Mouse (Mus musculus) central nervous system, embryonic 11.5 days (tissue): ENCODE results near the gene Pkd1l2. TPM values are rescaled to one million over a fixed set of nuclear protein-coding genes. Genes with fewer than 3 reads are reported as not detected.

ENCODE experiments used
- polyA plus RNA-seq: library from polyadenylated mRNA; depleted of rRNA; stranded (reverse); fragments of >200 nt; gene quantifications from 2 replicates; pipeline ENCODE4 v1.2.3, GENCODE M21; 2012; rRNA removed

The Pkd1l2 gene
- 0.06 TPM in 1 of 2 replicates, not detected in the other for polyA plus RNA-seq

DNA sequence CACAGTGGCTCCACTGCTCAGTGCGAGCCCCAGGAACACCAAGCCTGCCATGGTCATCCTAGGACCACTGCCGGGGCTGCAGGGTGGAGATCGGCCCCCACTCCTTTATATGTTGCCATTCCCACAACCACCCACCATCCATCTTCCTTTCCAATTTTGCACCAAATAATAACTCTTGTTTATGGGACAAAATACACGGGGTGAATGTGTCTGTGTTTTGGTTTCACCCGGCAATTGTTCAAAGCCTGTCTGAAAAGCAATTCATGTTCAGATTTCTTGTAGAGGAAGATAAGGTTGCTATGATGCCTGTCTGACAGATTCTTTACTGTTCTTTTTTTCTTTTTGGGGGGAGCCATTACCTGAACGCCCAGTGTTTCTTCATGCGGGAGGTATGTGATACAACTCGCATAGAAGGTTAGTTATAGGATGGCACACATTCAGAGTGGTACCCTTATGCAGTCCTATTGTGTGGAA lies at the start of gene Pkd1l2:
TSS of gene Pkd1l2 (minus strand) at position 51 of the 474 bp plus-strand sequence.

GRCm38 (mm10) chr8:117095647-117096046 lies 13.4 kb upstream of the Pkd1l2 start, which contains the start of gene Bco1:
Gene Bco1, plus strand, starts transcription at chr8:117095854.

DNA sequence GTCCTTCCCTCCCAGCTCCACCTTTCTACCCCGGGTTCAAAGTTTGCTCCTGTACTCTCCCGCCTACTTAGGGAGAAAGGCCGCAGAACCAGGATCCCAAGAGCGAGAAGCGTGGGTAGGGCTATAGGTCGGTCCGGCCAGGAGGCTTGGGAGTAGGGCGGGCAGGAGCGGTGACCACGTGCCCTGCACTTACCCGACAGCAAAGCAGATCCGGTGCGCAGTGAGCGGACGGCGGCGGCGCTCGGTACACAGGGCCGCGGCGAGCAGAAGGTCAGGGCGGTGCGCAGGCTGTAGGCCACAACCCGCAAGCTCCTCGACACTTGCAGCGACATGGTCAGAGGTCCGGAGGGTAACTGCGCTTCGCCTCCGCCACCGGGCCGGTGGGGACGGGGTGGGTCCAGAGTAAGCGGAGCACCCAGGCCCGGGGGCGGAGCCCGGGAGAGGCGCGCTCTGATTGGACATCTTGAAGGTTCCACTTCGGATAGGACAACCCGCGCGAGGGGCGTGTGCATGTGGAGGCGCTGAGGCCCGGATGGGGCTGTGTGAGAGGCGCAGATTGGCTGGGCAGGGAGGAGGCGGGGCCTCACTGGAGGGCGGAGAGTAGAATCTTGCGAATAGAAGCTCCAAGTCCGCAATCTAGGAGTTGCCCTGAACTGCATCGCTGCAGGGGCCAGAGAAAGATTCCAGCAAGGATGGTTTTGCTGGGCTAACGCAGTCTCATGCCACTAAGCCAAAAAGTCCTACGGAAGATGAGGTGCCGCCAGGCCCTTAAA lies 89.0 kb downstream of the Pkd1l2 start, which contains the start of gene Gcsh:
TSS of gene Gcsh (minus strand) at position 443 of the 773 bp plus-strand sequence.

DNA sequence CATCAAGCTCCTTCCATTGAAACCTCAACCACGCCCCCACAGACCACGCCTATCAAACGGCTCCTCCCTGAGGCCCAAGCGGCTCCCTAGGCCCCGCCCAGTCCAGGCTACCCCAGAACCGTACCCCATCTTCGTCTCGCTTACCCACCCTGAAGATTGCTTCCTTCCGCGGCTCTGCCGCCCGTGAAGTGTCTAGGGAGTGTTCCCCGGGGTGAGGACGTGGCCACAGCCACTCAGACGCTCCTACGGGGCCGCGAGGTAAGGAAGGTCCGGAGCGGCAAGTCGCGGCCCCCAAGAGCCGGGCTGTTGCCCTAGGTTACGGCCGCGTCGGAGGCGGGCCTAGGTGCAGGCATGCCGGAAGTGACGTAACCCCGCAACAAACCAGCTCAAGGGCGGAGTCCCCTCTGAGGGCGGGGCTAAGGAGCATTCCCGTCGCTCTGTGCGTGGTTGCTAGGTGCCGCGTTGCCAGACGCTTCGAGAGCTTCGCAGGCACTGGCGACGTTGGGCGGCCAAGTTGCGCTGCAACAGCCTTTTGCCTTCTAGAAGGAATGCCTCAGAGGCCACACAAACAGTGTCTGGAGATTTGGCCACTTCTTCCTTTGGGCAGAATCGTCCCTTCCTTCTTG lies 103.5 kb downstream of the Pkd1l2 start, which contains the start of gene 1700030J22Rik:
TSS of gene 1700030J22Rik (minus strand) at position 329 of the 626 bp plus-strand sequence.

Other genes with a start within 250 kb of the Pkd1l2 start
- gene Cmc2, start 161.0 kb downstream of the Pkd1l2 start, polyA plus RNA-seq: 37.7 and 58.2 TPM in 2 replicates
- gene Cenpn, start 160.7 kb downstream of the Pkd1l2 start, polyA plus RNA-seq: 41.1 and 48.8 TPM in 2 replicates
- 11.5 and 14.6 TPM in 2 replicates for gene Atmin, start 139.1 kb downstream of the Pkd1l2 start, polyA plus RNA-seq
- gene 1700030J22Rik, start 103.5 kb downstream of the Pkd1l2 start, polyA plus RNA-seq: 2.5 and 4.6 TPM in 2 replicates
- 101 and 140 TPM in 2 replicates for gene Gcsh, start 88.9 kb downstream of the Pkd1l2 start, polyA plus RNA-seq
- 0.60 and 0.64 TPM in 2 replicates for gene Bco1, start 13.4 kb upstream of the Pkd1l2 start, polyA plus RNA-seq
- gene Gan, start 75.7 kb upstream of the Pkd1l2 start, polyA plus RNA-seq: 7.7 and 8.5 TPM in 2 replicates
- gene Cmip, start 174.6 kb upstream of the Pkd1l2 start, polyA plus RNA-seq: 51.4 and 52.3 TPM in 2 replicates